Mouse (Mus musculus) liver, embryonic 12.5 days (tissue): ENCODE measurements around the gene Lmntd2. TPM values are rescaled to one million over a fixed set of nuclear protein-coding genes. Genes with fewer than 3 reads are reported as not detected.
"Not testable (repeated sequence)": the region's sequence is repeated elsewhere in the genome, so short reads cannot be mapped to it uniquely, and the experiment has no call there.

ENCODE experiments used
- ATAC-seq: fragments of 200-750 bp; cut with Nextera tagmentation; 2 replicates; pipeline ENCODE4 v1.8.0; 2017; ENCODE audit warnings: moderate number of reproducible peaks, mild to moderate bottlenecking, moderate library complexity
- H3K27ac ChIP-seq: fragments of 300-500 bp; sonication (generic); 2 replicates; pipeline ENCODE4 v1.5.1; 2016; ENCODE audit warnings: mild to moderate bottlenecking
- H3K27me3 ChIP-seq: fragments of 300-500 bp; sonication (generic); replicated peaks from 2 replicates; pipeline ENCODE4 v1.6.1; 2016; ENCODE audit warnings: mild to moderate bottlenecking, moderate library complexity
- H3K36me3 ChIP-seq: fragments of 300-500 bp; sonication (generic); 2 replicates; pipeline ENCODE4 v1.6.1; 2016; ENCODE audit warnings: mild to moderate bottlenecking, moderate library complexity
- H3K4me1 ChIP-seq: fragments of 300-500 bp; sonication (generic); 2 replicates; pipeline ENCODE4 v1.6.1; 2016
- H3K4me2 ChIP-seq: fragments of 300-500 bp; sonication (generic); 2 replicates; pipeline ENCODE4 v1.6.1; 2016; ENCODE audit warnings: mild to moderate bottlenecking, moderate library complexity
- H3K4me3 ChIP-seq: fragments of 300-500 bp; sonication (generic); 2 replicates; pipeline ENCODE4 v1.5.1; 2016; ENCODE audit warnings: mild to moderate bottlenecking, moderate library complexity
- H3K9ac ChIP-seq: fragments of 300-500 bp; sonication (generic); 2 replicates; pipeline ENCODE4 v1.6.1; 2016; ENCODE audit warnings: mild to moderate bottlenecking, moderate library complexity
- H3K9me3 ChIP-seq: fragments of 300-500 bp; sonication (generic); replicated peaks from 2 replicates; pipeline ENCODE4 v1.6.1; 2016; ENCODE audit warnings: mild to moderate bottlenecking, moderate library complexity
- WGBS: fragments of 180-500 bp; shearing (Covaris S2); methylation state at CpG from one replicate; pipeline ENCODE4 v1.1.7; 2016; ENCODE audit not compliant: insufficient replicate concordance; 5-methylcytosine and 5-hydroxymethylcytosine counted together
- polyA plus RNA-seq: library from polyadenylated mRNA; unstranded; fragments of >200 nt; fragmentation: Nextera tagmentation; extraction: Ambion mirVana; gene quantifications from 2 replicates; pipeline ENCODE4 v1.2.1, GENCODE M21; 2016

The Lmntd2 gene
- polyA plus RNA-seq = 0.99 and 1.1 TPM in 2 replicates

GRCm38 (mm10) chr7:141213605-141214235 is at the start of gene Lmntd2:
Gene Lmntd2 (minus strand): TSS chr7:141214080.
- peak within 1 kb of the TSS; percentile 76 for H3K9ac ChIP-seq
- WGBS = 82% methylated on average over 11 of the region's 11 CpGs
- peak within 1 kb of the TSS; percentile 89 for H3K4me2 ChIP-seq
- no peak for ATAC-seq
- H3K27ac ChIP-seq = peak within 1 kb of the TSS; percentile 83
- peaks cover 7% of the 10 kb centered on the region; the same call in 1 of the 2 replicates for H3K27me3 ChIP-seq
- peaks cover 19% of the 10 kb centered on the region for H3K36me3 ChIP-seq
- H3K4me3 ChIP-seq = peak within 1 kb of the TSS; percentile 66
- H3K4me1 ChIP-seq = peaks cover 96% of the 10 kb centered on the region
- H3K9me3 ChIP-seq = no peaks in the 10 kb centered on the region

GRCm38 (mm10) chr7:141263640-141264039 is 49.8 kb upstream of the Lmntd2 start:
- 0 out of 2 replicates have a peak, but pooled peaks cover 2% of the 10 kb centered on the region for H3K27me3 ChIP-seq
- no peak for ATAC-seq
- no peak overlapping the region for H3K9ac ChIP-seq
- H3K36me3 ChIP-seq = peaks cover 60% of the 10 kb centered on the region
- no peak overlapping the region for H3K27ac ChIP-seq
- 90% methylated on average over 13 of the region's 13 CpGs for WGBS
- peaks cover 33% of the 10 kb centered on the region for H3K4me1 ChIP-seq
- no peaks in the 10 kb centered on the region for H3K9me3 ChIP-seq
- H3K4me3 ChIP-seq = no peak overlapping the region
- no peak overlapping the region for H3K4me2 ChIP-seq

GRCm38 (mm10) chr7:141261480-141261879 is 47.6 kb upstream of the Lmntd2 start:
- H3K27ac ChIP-seq = no peak overlapping the region
- no peak overlapping the region for H3K4me2 ChIP-seq
- peaks cover 27% of the 10 kb centered on the region for H3K4me1 ChIP-seq
- H3K27me3 ChIP-seq = no peaks in the 10 kb centered on the region
- no peak overlapping the region for H3K9ac ChIP-seq
- 90% methylated on average over 3 of the region's 3 CpGs for WGBS
- H3K36me3 ChIP-seq = peaks cover 82% of the 10 kb centered on the region
- no peak for ATAC-seq
- no peak overlapping the region for H3K4me3 ChIP-seq
- no peaks in the 10 kb centered on the region for H3K9me3 ChIP-seq

GRCm38 (mm10) chr7:141256159-141256558 is 42.3 kb upstream of the Lmntd2 start:
- Histone ChIP-seq H3K9me3 (no peaks in the 10 kb centered on the region), H3K27me3 (no peaks in the 10 kb centered on the region), H3K4me2 (no peak overlapping the region), H3K4me3 (no peak overlapping the region), H3K9ac (no peak overlapping the region), H3K4me1 (no peaks in the 10 kb centered on the region), H3K36me3 (peaks cover 98% of the 10 kb centered on the region), H3K27ac (no peak overlapping the region)
- no peak for ATAC-seq
- 80% methylated on average over 10 of the region's 10 CpGs for WGBS

- H3K4me2 ChIP-seq, H3K4me3 ChIP-seq, ATAC-seq, H3K9ac ChIP-seq, H3K4me1 ChIP-seq, H3K27me3 ChIP-seq, H3K9me3 ChIP-seq, H3K27ac ChIP-seq: not testable (repeated sequence)
- H3K36me3 ChIP-seq = peaks cover 98% of the 10 kb centered on the region
- 76% methylated on average over 4 of the region's 4 CpGs for WGBS
Measured at GRCm38 (mm10) chr7:141250486-141250885, 36.6 kb upstream of the Lmntd2 start.

GRCm38 (mm10) chr7:141231551-141231950 is 17.7 kb upstream of the Lmntd2 start:
- Histone ChIP-seq H3K9ac (no peak overlapping the region), H3K4me1 (peaks cover 36% of the 10 kb centered on the region), H3K27ac (no peak overlapping the region), H3K36me3 (peaks cover 62% of the 10 kb centered on the region), H3K4me3 (no peak overlapping the region), H3K9me3 (no peaks in the 10 kb centered on the region), H3K4me2 (no peak overlapping the region), H3K27me3 (no peaks in the 10 kb centered on the region)
- ATAC-seq = no peak
- WGBS = 90% methylated on average over 10 of the region's 10 CpGs

- peaks cover 58% of the 10 kb centered on the region for H3K36me3 ChIP-seq
- H3K9ac ChIP-seq = no peak overlapping the region
- no peak overlapping the region for H3K4me2 ChIP-seq
- H3K27ac ChIP-seq = no peak overlapping the region
- no peaks in the 10 kb centered on the region for H3K9me3 ChIP-seq
- WGBS = 88% methylated on average over 3 of the region's 3 CpGs
- ATAC-seq = no peak
- peak overlapping the region; percentile 97; the same call in 1 of the 2 replicates for H3K4me3 ChIP-seq
- peaks cover 36% of the 10 kb centered on the region for H3K4me1 ChIP-seq
- H3K27me3 ChIP-seq = no peaks in the 10 kb centered on the region
Measured at GRCm38 (mm10) chr7:141231111-141231510, 17.2 kb upstream of the Lmntd2 start.

- Histone ChIP-seq H3K27ac (no peak overlapping the region), H3K4me3 (peak overlapping the region; percentile 97; the same call in 1 of the 2 replicates), H3K4me1 (peaks cover 36% of the 10 kb centered on the region), H3K27me3 (no peaks in the 10 kb centered on the region), H3K36me3 (peaks cover 53% of the 10 kb centered on the region), H3K4me2 (peak overlapping the region; percentile 87), H3K9ac (peak overlapping the region; percentile 98), H3K9me3 (no peaks in the 10 kb centered on the region)
- no peak for ATAC-seq
- 84% methylated on average over 4 of the region's 4 CpGs for WGBS
Measured at GRCm38 (mm10) chr7:141230570-141230969, 16.7 kb upstream of the Lmntd2 start.

- Histone ChIP-seq H3K9me3 (no peaks in the 10 kb centered on the region), H3K9ac (peak overlapping the region; percentile 98), H3K4me3 (peak overlapping the region; percentile 97), H3K36me3 (peaks cover 44% of the 10 kb centered on the region), H3K27ac (peak overlapping the region; percentile 90), H3K4me2 (peak overlapping the region; percentile 87), H3K27me3 (no peaks in the 10 kb centered on the region), H3K4me1 (peaks cover 36% of the 10 kb centered on the region)
- no peak for ATAC-seq
- 33% methylated on average over 6 of the region's 6 CpGs for WGBS
Measured at GRCm38 (mm10) chr7:141229702-141230101, 15.8 kb upstream of the Lmntd2 start.

GRCm38 (mm10) chr7:141228279-141229067 is 14.6 kb upstream of the Lmntd2 start, which contains the start of gene Phrf1:
Gene Phrf1 (plus strand): TSS chr7:141228784.
- Histone ChIP-seq H3K4me2 (peak within 1 kb of the TSS; percentile 87), H3K4me3 (peak within 1 kb of the TSS; percentile 97), H3K36me3 (peaks cover 32% of the 10 kb centered on the region), H3K27me3 (no peaks in the 10 kb centered on the region), H3K27ac (peak within 1 kb of the TSS; percentile 90), H3K4me1 (peaks cover 36% of the 10 kb centered on the region), H3K9ac (peak within 1 kb of the TSS; percentile 98), H3K9me3 (no peaks in the 10 kb centered on the region)
- WGBS = under 1% methylated on average over 76 of the region's 76 CpGs
- ATAC-seq = peak; percentile 89

- H3K4me1 ChIP-seq = peaks cover 41% of the 10 kb centered on the region
- ATAC-seq = peak; percentile 2
- peak overlapping the region; percentile 87 for H3K4me2 ChIP-seq
- WGBS = 70% methylated on average over 4 of the region's 4 CpGs
- H3K9ac ChIP-seq = peak overlapping the region; percentile 98
- H3K27me3 ChIP-seq = no peaks in the 10 kb centered on the region
- peak overlapping the region; percentile 90 for H3K27ac ChIP-seq
- no peak overlapping the region for H3K4me3 ChIP-seq
- H3K36me3 ChIP-seq = peaks cover 25% of the 10 kb centered on the region
- no peaks in the 10 kb centered on the region for H3K9me3 ChIP-seq
Measured at GRCm38 (mm10) chr7:141227796-141228195, 13.9 kb upstream of the Lmntd2 start.

GRCm38 (mm10) chr7:141226535-141226934 is 12.7 kb upstream of the Lmntd2 start:
- H3K9ac ChIP-seq = no peak overlapping the region
- no peak overlapping the region for H3K27ac ChIP-seq
- no peaks in the 10 kb centered on the region for H3K27me3 ChIP-seq
- 81% methylated on average over 6 of the region's 6 CpGs for WGBS
- H3K4me3 ChIP-seq = no peak overlapping the region
- H3K4me1 ChIP-seq = peaks cover 44% of the 10 kb centered on the region
- H3K9me3 ChIP-seq = no peaks in the 10 kb centered on the region
- no peak for ATAC-seq
- H3K36me3 ChIP-seq = peaks cover 12% of the 10 kb centered on the region
- H3K4me2 ChIP-seq = no peak overlapping the region
